Mouse (Mus musculus): ENCODE data around the gene Olfr497.

Gene Olfr497

DNA sequence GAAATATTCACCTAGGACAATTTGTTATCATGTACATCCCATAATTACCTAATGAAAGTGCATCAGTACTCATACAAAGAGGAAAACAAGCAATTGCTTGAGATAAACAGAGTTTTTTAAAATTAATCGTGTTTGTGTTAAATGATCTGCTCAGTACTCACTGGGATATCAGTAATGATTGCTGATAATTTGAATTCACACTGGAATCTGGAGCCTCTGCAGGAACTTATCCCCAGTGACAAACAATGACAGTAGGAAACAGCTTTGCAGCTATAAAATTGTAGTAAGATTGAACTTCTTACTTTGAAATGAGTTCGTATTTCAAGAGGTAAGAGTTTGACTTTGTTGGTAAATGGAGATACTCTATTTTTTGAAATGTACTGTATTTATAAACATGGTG lies at the start of gene Olfr497:
Gene Olfr497, plus strand, starts transcription at position 301 of the 400 bp plus-strand sequence.
- no peak for DNase-seq (ENCODE audit: low read depth, low spot score)

DNA sequence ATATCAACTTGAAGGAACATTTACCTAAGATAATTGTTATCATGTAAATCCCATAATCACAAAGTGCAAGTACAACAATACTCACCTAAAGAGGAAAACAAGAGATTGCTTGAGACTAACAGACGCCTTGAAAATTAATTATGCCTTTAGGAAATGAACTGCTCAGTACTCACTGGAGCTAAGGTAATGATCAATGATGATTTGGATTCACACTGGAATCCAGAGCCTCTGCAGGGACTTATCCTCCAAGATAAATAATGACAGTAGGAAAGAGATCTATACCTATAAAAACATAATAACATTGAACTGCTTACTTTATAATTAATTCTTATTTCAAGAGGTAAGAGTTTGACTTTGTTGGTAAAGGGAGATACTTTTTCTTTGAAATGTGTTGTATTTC lies 27.4 kb upstream of the Olfr497 start, which contains the start of gene Olfr495:
Gene Olfr495, plus strand, starts transcription at position 301 of the 400 bp plus-strand sequence.
- DNase-seq (ENCODE audit: low read depth, low spot score), result no peak

DNA sequence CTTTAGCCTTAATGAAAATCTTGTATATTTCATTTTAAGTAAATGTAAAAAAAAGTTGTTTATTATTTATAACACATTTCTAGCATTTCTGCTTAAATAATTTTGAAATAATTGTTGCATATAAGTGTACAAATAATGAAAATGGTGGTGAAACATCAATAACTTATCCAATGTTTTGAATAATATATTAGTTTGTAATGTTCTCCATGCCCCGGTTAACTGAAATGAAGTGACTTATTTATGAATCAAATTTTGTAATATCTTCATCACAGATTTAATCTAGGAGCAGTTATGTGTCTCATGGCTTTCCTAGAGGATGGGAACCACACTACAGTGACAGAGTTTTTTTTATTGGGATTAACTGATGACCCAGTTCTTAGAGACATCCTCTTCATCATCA lies 44.8 kb downstream of the Olfr497 start, which contains the start of gene Olfr498:
Gene Olfr498, plus strand, starts transcription at position 301 of the 400 bp plus-strand sequence.
- no peak for DNase-seq (ENCODE audit: low read depth, low spot score)
